Mouse (Mus musculus) forebrain, postnatal 0 days (tissue): ENCODE measurements around the gene Anxa4. TPM values are rescaled to one million over a fixed set of nuclear protein-coding genes. Genes with fewer than 3 reads are reported as not detected.

Experiments used
- ATAC-seq: fragments of 200-750 bp; cut with Nextera tagmentation; 2 replicates; pipeline ENCODE4 v1.8.0; 2017; ENCODE audit warnings: mild to moderate bottlenecking, moderate library complexity
- DNase-seq: peaks from one replicate; pipeline ENCODE4 v3.0.0-alpha.2; 2015
- H3K27ac ChIP-seq: fragments of 300-500 bp; sonication (generic); 2 replicates; pipeline ENCODE4 v1.5.1; 2014; ENCODE audit warnings: low read depth, mild to moderate bottlenecking, antibody characterized with exemption, low read length, moderate library complexity, mixed read lengths
- H3K27me3 ChIP-seq: fragments of 300-500 bp; sonication (generic); 2 replicates; pipeline ENCODE4 v1.6.1; 2014; ENCODE audit warnings: mild to moderate bottlenecking, low read length, mixed read lengths; ENCODE audit not compliant: insufficient read depth
- H3K36me3 ChIP-seq: fragments of 300-500 bp; sonication (generic); 2 replicates; pipeline ENCODE4 v1.6.1; 2014; ENCODE audit warnings: mild to moderate bottlenecking, moderate library complexity; ENCODE audit not compliant: insufficient read depth
- H3K4me1 ChIP-seq: fragments of 300-500 bp; sonication (generic); 2 replicates; pipeline ENCODE4 v1.6.1; 2014; ENCODE audit warnings: antibody characterized with exemption; ENCODE audit not compliant: insufficient read depth
- H3K4me2 ChIP-seq: fragments of 300-500 bp; sonication (generic); 2 replicates; pipeline ENCODE4 v1.6.1; 2014; ENCODE audit warnings: low read depth, mild to moderate bottlenecking, moderate library complexity
- H3K4me3 ChIP-seq: fragments of 300-500 bp; sonication (generic); 2 replicates; pipeline ENCODE4 v1.5.1; 2014; ENCODE audit warnings: low read depth, low read length, mixed read lengths
- H3K9ac ChIP-seq: fragments of 300-500 bp; sonication (generic); 2 replicates; pipeline ENCODE4 v1.6.1; 2014; ENCODE audit warnings: mild to moderate bottlenecking
- H3K9me3 ChIP-seq: fragments of 300-500 bp; sonication (generic); 2 replicates; pipeline ENCODE4 v1.6.1; 2016; ENCODE audit warnings: low read length
- CTCF ChIP-seq: sonication (generic); IDR thresholded peaks from 2 replicates; pipeline ENCODE4 v1.5.1; 2016; ENCODE audit warnings: antibody characterized with exemption, control low read depth, low read depth
- WGBS: fragments of 180-500 bp; shearing (Covaris S2); extraction: QIAGEN DNeasy Blood & Tissue Kit; methylation state at CpG from one replicate; pipeline ENCODE4 v1.1.7; 2014; 5-methylcytosine and 5-hydroxymethylcytosine counted together
- polyA plus RNA-seq: library from polyadenylated mRNA; unstranded; fragments of >200 nt; fragmentation: Nextera tagmentation; extraction: Ambion mirVana; gene quantifications from 2 replicates; pipeline ENCODE4 v1.2.1, GENCODE M21; 2015
- total RNA-seq: library from RNA; depleted of rRNA; stranded (reverse); fragments of >200 nt; gene quantifications from 2 replicates; pipeline ENCODE4 v1.2.3, GENCODE M21; 2014

The Anxa4 gene
- total and polyA plus RNA-seq, 2 experiments from 2014 or later, result 4.0 to 5.8 TPM

- H3K36me3 ChIP-seq, result no peaks in the 10 kb centered on the region
- no peak overlapping the region for H3K9ac ChIP-seq
- H3K4me2 ChIP-seq, result no peak overlapping the region
- TF ChIP-seq CTCF, result no peak
- H3K27ac ChIP-seq, result no peak overlapping the region
- H3K9me3 ChIP-seq, result no peaks in the 10 kb centered on the region
- H3K4me1 ChIP-seq, result 0 out of 2 replicates have a peak, but pooled peaks cover 5% of the 10 kb centered on the region
- DNase-seq, result no peak
- no peak for ATAC-seq
- no peaks in the 10 kb centered on the region for H3K27me3 ChIP-seq
- WGBS, result 74% methylated on average over 4 of the region's 4 CpGs
- H3K4me3 ChIP-seq, result no peak overlapping the region
Measured at GRCm38 (mm10) chr6:86818914-86819313, 25.5 kb upstream of the Anxa4 start.

- no peak overlapping the region for H3K27ac ChIP-seq
- 0 out of 2 replicates have a peak, but pooled peaks have one; percentile 23 for ATAC-seq
- peak; percentile 59 for TF ChIP-seq CTCF
- WGBS, result 21% methylated on average over 8 of the region's 8 CpGs
- H3K9ac ChIP-seq, result no peak overlapping the region
- H3K4me2 ChIP-seq, result no peak overlapping the region
- H3K9me3 ChIP-seq, result no peaks in the 10 kb centered on the region
- peak; percentile 45 for DNase-seq
- no peaks in the 10 kb centered on the region for H3K27me3 ChIP-seq
- H3K4me3 ChIP-seq, result no peak overlapping the region
- no peaks in the 10 kb centered on the region for H3K36me3 ChIP-seq
- H3K4me1 ChIP-seq, result no peaks in the 10 kb centered on the region
Measured at GRCm38 (mm10) chr6:86816586-86816985, 23.2 kb upstream of the Anxa4 start.

GRCm38 (mm10) chr6:86815436-86815835 lies 22.1 kb upstream of the Anxa4 start:
- Histone ChIP-seq H3K4me2 (peak overlapping the region; percentile 34), H3K36me3 (no peaks in the 10 kb centered on the region), H3K9me3 (no peaks in the 10 kb centered on the region), H3K4me1 (no peaks in the 10 kb centered on the region), H3K27ac (0 out of 2 replicates have a peak overlapping the region, but pooled peaks have one; percentile 37), H3K9ac (0 out of 2 replicates have a peak overlapping the region, but pooled peaks have one; percentile 15), H3K27me3 (no peaks in the 10 kb centered on the region), H3K4me3 (no peak overlapping the region)
- DNase-seq (peak; percentile 50), ATAC-seq (peak; percentile 51; the same call in 1 of the 2 replicates)
- WGBS, result 7% methylated on average over 7 of the region's 7 CpGs
- TF ChIP-seq CTCF, result no peak

GRCm38 (mm10) chr6:86814926-86815325 lies 21.5 kb upstream of the Anxa4 start:
- Histone ChIP-seq H3K4me3 (no peak overlapping the region), H3K36me3 (no peaks in the 10 kb centered on the region), H3K4me2 (peak overlapping the region; percentile 34; the same call in 1 of the 2 replicates), H3K27me3 (no peaks in the 10 kb centered on the region), H3K27ac (0 out of 2 replicates have a peak overlapping the region, but pooled peaks have one; percentile 37), H3K9me3 (no peaks in the 10 kb centered on the region), H3K4me1 (peaks cover 3% of the 10 kb centered on the region; the same call in 1 of the 2 replicates), H3K9ac (0 out of 2 replicates have a peak overlapping the region, but pooled peaks have one; percentile 15)
- ATAC-seq (peak; percentile 20; the same call in 1 of the 2 replicates), DNase-seq (no peak)
- TF ChIP-seq CTCF, result no peak
- 31% methylated on average over 3 of the region's 3 CpGs for WGBS

- no peak for DNase-seq
- no peaks in the 10 kb centered on the region for H3K36me3 ChIP-seq
- no peaks in the 10 kb centered on the region for H3K9me3 ChIP-seq
- H3K4me2 ChIP-seq, result no peak overlapping the region
- H3K27ac ChIP-seq, result no peak overlapping the region
- no peak overlapping the region for H3K9ac ChIP-seq
- no peaks in the 10 kb centered on the region for H3K27me3 ChIP-seq
- TF ChIP-seq CTCF, result peak; percentile 49
- peaks cover 8% of the 10 kb centered on the region for H3K4me1 ChIP-seq
- WGBS, result 19% methylated on average over 3 of the region's 3 CpGs
- ATAC-seq, result no peak
- H3K4me3 ChIP-seq, result no peak overlapping the region
Measured at GRCm38 (mm10) chr6:86813341-86813740, 20.0 kb upstream of the Anxa4 start.

- Histone ChIP-seq H3K4me2 (no peak overlapping the region), H3K4me1 (peaks cover 8% of the 10 kb centered on the region), H3K9ac (no peak overlapping the region), H3K27me3 (no peaks in the 10 kb centered on the region), H3K4me3 (no peak overlapping the region), H3K27ac (no peak overlapping the region), H3K36me3 (no peaks in the 10 kb centered on the region), H3K9me3 (no peaks in the 10 kb centered on the region)
- ATAC-seq, result no peak
- no peak for TF ChIP-seq CTCF
- DNase-seq, result no peak
- 67% methylated on average over 4 of the region's 4 CpGs for WGBS
Measured at GRCm38 (mm10) chr6:86812919-86813318, 19.5 kb upstream of the Anxa4 start.

GRCm38 (mm10) chr6:86806455-86807086 lies 13.2 kb upstream of the Anxa4 start:
- Histone ChIP-seq H3K9ac (no peak overlapping the region), H3K4me1 (peaks cover 8% of the 10 kb centered on the region), H3K27me3 (no peaks in the 10 kb centered on the region), H3K9me3 (no peaks in the 10 kb centered on the region), H3K4me3 (no peak overlapping the region), H3K4me2 (no peak overlapping the region), H3K27ac (no peak overlapping the region), H3K36me3 (no peaks in the 10 kb centered on the region)
- peak; percentile 96 for TF ChIP-seq CTCF
- DNase-seq, result peak; percentile 79
- peak; percentile 49 for ATAC-seq
- WGBS, result 4% methylated on average over 5 of the region's 5 CpGs
